Mouse (Mus musculus) small intestine, adult 2 months (tissue): Measurements from ENCODE around the gene Nav1.

Experiments
- CTCF ChIP-seq: fragments of 200-500 bp; IDR thresholded peaks from 2 replicates; pipeline ENCODE4 v1.5.1; 2012; ENCODE audit warnings: low read depth, mild to moderate bottlenecking, control low read depth, inconsistent platforms, low read length, moderate library complexity, mixed read lengths; ENCODE audit not compliant: insufficient replicate concordance, insufficient read length; ENCODE audit errors: extremely low read depth
- POLR2A ChIP-seq: fragments of 200-500 bp; IDR thresholded peaks from 2 replicates; pipeline ENCODE4 v1.6.1; 2012; ENCODE audit warnings: low read depth, mild to moderate bottlenecking, control low read depth, inconsistent platforms, low read length, moderate library complexity

- TF ChIP-seq POLR2A (no peak), CTCF (no peak)
These were observed 2.6 kb downstream of the Nav1 start for GRCm38 (mm10) chr1:135604361-135605052.
